Mouse (Mus musculus) thymus, adult 2 months (tissue): ENCODE measurements at regions not wholly inside any gene's neighbourhood (a gene's known extent, or its start where the extent isn't known, plus 50 kb on each side); places are given as distances from the start of the nearest gene placed in this dataset.

Source experiments
- CTCF ChIP-seq: fragments of 200-500 bp; IDR thresholded peaks from 2 replicates; pipeline ENCODE4 v1.5.1; 2012; ENCODE audit warnings: mild to moderate bottlenecking, control low read depth, low read length, moderate library complexity, borderline replicate concordance; ENCODE audit not compliant: control insufficient read depth, poor library complexity, insufficient read depth; ENCODE audit errors: extremely low read depth
- POLR2A ChIP-seq: fragments of 200-500 bp; IDR thresholded peaks from 2 replicates; pipeline ENCODE4 v1.6.1; 2012; ENCODE audit warnings: mild to moderate bottlenecking, low read length, control low read depth, moderate library complexity; ENCODE audit not compliant: control insufficient read depth, poor library complexity, insufficient read depth; ENCODE audit errors: extremely low read depth

DNA sequence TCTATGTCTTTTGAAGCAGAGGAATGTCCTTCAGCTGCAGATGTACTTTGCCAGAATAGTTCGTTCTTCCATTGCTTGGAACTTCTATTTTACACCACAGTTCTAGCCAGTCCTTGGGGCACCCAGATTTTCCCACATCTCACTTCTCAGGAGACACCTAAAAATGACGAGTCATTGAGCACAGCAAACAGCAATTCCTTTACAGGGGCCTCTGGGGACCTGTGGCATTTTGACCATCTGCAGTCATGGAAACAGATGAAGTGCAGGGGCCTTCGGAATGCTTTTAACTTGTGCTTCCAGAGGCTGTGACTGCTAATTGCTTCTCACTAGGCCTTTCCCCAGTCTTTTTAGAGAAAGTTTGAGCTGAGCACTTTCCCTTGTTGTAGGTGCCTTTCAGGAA is 108.5 kb upstream of the Pard3b start:
- no peak for TF ChIP-seq POLR2A
- TF ChIP-seq CTCF = no peak
